ENCODE assay signal across 25 mouse cellular contexts in the genomic region with DNA sequence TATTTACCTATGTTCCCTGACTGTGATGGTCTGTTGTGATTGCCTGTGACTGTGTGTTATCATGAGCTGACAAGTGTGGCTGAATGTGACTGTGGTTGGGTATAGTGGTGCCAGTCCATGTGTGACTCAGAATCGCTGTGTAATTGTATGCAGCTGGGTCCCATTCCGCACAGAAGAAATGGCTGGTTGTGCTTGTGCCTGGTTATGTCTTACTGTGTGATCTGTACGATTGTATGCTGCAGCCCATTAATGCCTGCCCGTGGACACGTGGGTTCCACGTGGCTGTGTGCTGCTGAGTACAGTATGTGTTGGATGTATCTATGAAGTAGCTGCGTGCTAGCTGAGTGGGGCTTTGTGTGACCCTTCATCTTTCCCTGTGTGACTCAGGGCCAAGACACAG. TPM values are rescaled to one million over a fixed set of nuclear protein-coding genes. Genes with fewer than 3 reads are reported as not detected.
A peak's percentile ranks its signal among the peaks of the same experiment; 100 is the strongest.
DNase-seq lines count a peak whose midpoint lies in the region; ATAC-seq and TF ChIP-seq lines count a peak whose summit lies in the region.
"Had no signal": no experiment of that assay in that cellular context is flagged by ENCODE, and none has a peak within 500 bp of the region (broad histone marks: within the 10 kb centered on the region; RNA-seq: fewer than 3 reads in every experiment).

No protein-coding gene starts in this region.

- no peak overlapping the region for H3ac ChIP-seq in myocyte (ENCODE audit: control insufficient read depth, insufficient read length)

- DNase-seq in forebrain, postnatal 0 days = no peak
- no peak for DNase-seq in forebrain, embryonic 14.5 days (ENCODE audit: low spot score)
- no peak for DNase-seq in layer of hippocampus, adult 2 months (ENCODE audit: low spot score in 2 of 2)
- DNase-seq in layer of hippocampus, adult 9-11 months = no peak
- DNase-seq in lung, adult 2 months = no peak
- no peak for DNase-seq in urinary bladder, postnatal 25 days (ENCODE audit: low spot score)
- DNase-seq: cerebellum, postnatal 14 days; embryo, embryonic 11 days; kidney, postnatal 10 days; liver; lung, postnatal 10 days had no signal

- H3K9me3 ChIP-seq in forebrain, postnatal 0 days (ENCODE audit: low read length) = no peaks in the 10 kb centered on the region
- H3K9me3 ChIP-seq in forebrain, embryonic 14.5 days (replicated peaks; ENCODE audit: control insufficient read depth, low read length) = no peaks in the 10 kb centered on the region
- no peaks in the 10 kb centered on the region for H3K9me3 ChIP-seq in embryonic facial prominence, embryonic 13.5 days
- H3K9me3 ChIP-seq: forebrain, embryonic 15.5 days; midbrain, embryonic 10.5 days had no signal

- TF ChIP-seq POLR2A in myocyte (IDR thresholded peaks at IDR 0.05; ENCODE audit: insufficient read length, low read depth) = no peak
- no peak for TF ChIP-seq POLR2A in lung, adult 2 months (IDR thresholded peaks at IDR 0.05; ENCODE audit: borderline replicate concordance, extremely low read depth, low read depth, low read length)

- H3K36me3 ChIP-seq in forebrain, postnatal 0 days (ENCODE audit: insufficient read depth) = no peaks in the 10 kb centered on the region
- H3K36me3 ChIP-seq in forebrain, embryonic 14.5 days (ENCODE audit: control insufficient read depth, insufficient read depth, low read length) = no peaks in the 10 kb centered on the region
- no peaks in the 10 kb centered on the region for H3K36me3 ChIP-seq in embryonic facial prominence, embryonic 13.5 days
- no peaks in the 10 kb centered on the region for H3K36me3 ChIP-seq in myocyte (ENCODE audit: control insufficient read depth, insufficient read depth)
- H3K36me3 ChIP-seq: forebrain, embryonic 15.5 days; midbrain, embryonic 10.5 days had no signal

- no peak overlapping the region for H3K27ac ChIP-seq in forebrain, postnatal 0 days (ENCODE audit: low read depth, low read length)
- no peak overlapping the region for H3K27ac ChIP-seq in forebrain, embryonic 14.5 days (ENCODE audit: low read depth, low read length)
- H3K27ac ChIP-seq in layer of hippocampus, adult 2 months = peak overlapping the region; percentile 59; the same call in 1 of the 2 replicates
- peak overlapping the region; percentile 28; the same call in 1 of the 2 replicates for H3K27ac ChIP-seq in embryonic facial prominence, embryonic 13.5 days
- H3K27ac ChIP-seq: forebrain, embryonic 15.5 days; midbrain, embryonic 10.5 days had no signal

- no peaks in the 10 kb centered on the region for H3K79me2 ChIP-seq in myocyte (ENCODE audit: control insufficient read depth, insufficient read depth)

- ATAC-seq in forebrain, postnatal 0 days = peak; percentile 58
- ATAC-seq in forebrain, embryonic 14.5 days = no peak
- ATAC-seq in embryonic facial prominence, embryonic 13.5 days (ENCODE audit: insufficient number of reproducible peaks, insufficient read depth, low FRiP score, low TSS enrichment, low read depth) = no peak
- ATAC-seq: forebrain, embryonic 15.5 days; inflammation-experienced regulatory T-cells, adult 6 months had no signal

- 83% methylated on average over 7 of the region's 7 CpGs for WGBS in forebrain, postnatal 0 days
- WGBS in forebrain, embryonic 14.5 days = 87% methylated on average over 7 of the region's 7 CpGs
- WGBS in embryonic facial prominence, embryonic 13.5 days = 50% methylated on average over 7 of the region's 7 CpGs
- 89% methylated on average over 7 of the region's 7 CpGs for WGBS in lung, adult 2 months

- no peak overlapping the region for H3K4me3 ChIP-seq in forebrain, postnatal 0 days (ENCODE audit: low read depth, low read length)
- no peak overlapping the region for H3K4me3 ChIP-seq in forebrain, embryonic 14.5 days (ENCODE audit: low read depth, low read length)
- no peak overlapping the region for H3K4me3 ChIP-seq in layer of hippocampus, adult 2 months
- H3K4me3 ChIP-seq in embryonic facial prominence, embryonic 13.5 days = no peak overlapping the region
- H3K4me3 ChIP-seq in myocyte = no peak overlapping the region
- no peak overlapping the region for H3K4me3 ChIP-seq in lung, adult 2 months (replicated peaks; ENCODE audit: extremely low read depth, low read depth, low read length)
- H3K4me3 ChIP-seq: erythroblast, embryonic 14.5 days; forebrain, embryonic 15.5 days; midbrain, embryonic 10.5 days had no signal

- no peak for TF ChIP-seq CTCF in forebrain, postnatal 0 days (IDR thresholded peaks at IDR 0.05; ENCODE audit: low read depth)
- no peak for TF ChIP-seq CTCF in layer of hippocampus, adult 2 months (conservative IDR thresholded peaks at IDR 0.05)
- no peak for TF ChIP-seq CTCF in lung, adult 2 months (IDR thresholded peaks at IDR 0.05; ENCODE audit: insufficient read depth, low read length)

- peaks cover 11% of the 10 kb centered on the region for H3K4me1 ChIP-seq in forebrain, postnatal 0 days (ENCODE audit: insufficient read depth)
- H3K4me1 ChIP-seq in forebrain, embryonic 14.5 days (ENCODE audit: control insufficient read depth, insufficient read depth, low read length) = peaks cover 9% of the 10 kb centered on the region; the same call in 1 of the 2 replicates
- peaks cover 23% of the 10 kb centered on the region for H3K4me1 ChIP-seq in embryonic facial prominence, embryonic 13.5 days
- peaks cover 5% of the 10 kb centered on the region for H3K4me1 ChIP-seq in lung, adult 2 months (ENCODE audit: control insufficient read depth, insufficient read depth, low read length)

- no peak overlapping the region for H3K9ac ChIP-seq in forebrain, postnatal 0 days
- H3K9ac ChIP-seq in forebrain, embryonic 14.5 days (ENCODE audit: low read length) = no peak overlapping the region
- 0 out of 2 replicates have a peak overlapping the region, but pooled peaks have one; percentile 21 for H3K9ac ChIP-seq in embryonic facial prominence, embryonic 13.5 days
- H3K9ac ChIP-seq: forebrain, embryonic 15.5 days had no signal

- no peaks in the 10 kb centered on the region for H3K27me3 ChIP-seq in forebrain, postnatal 0 days (ENCODE audit: insufficient read depth, low read length)
- no peaks in the 10 kb centered on the region for H3K27me3 ChIP-seq in forebrain, embryonic 14.5 days (replicated peaks; ENCODE audit: control insufficient read depth, insufficient read depth, low read length)
- H3K27me3 ChIP-seq in embryonic facial prominence, embryonic 13.5 days = no peaks in the 10 kb centered on the region
- no peaks in the 10 kb centered on the region for H3K27me3 ChIP-seq in myocyte (ENCODE audit: control insufficient read depth, insufficient read depth, insufficient read length)
- H3K27me3 ChIP-seq: forebrain, embryonic 15.5 days had no signal

- H3K4me2 ChIP-seq in forebrain, postnatal 0 days (ENCODE audit: low read depth) = no peak overlapping the region
- no peak overlapping the region for H3K4me2 ChIP-seq in forebrain, embryonic 14.5 days (ENCODE audit: low read length)
- H3K4me2 ChIP-seq in embryonic facial prominence, embryonic 13.5 days = no peak overlapping the region
- H3K4me2 ChIP-seq in myocyte (ENCODE audit: low read depth) = peak overlapping the region; percentile 38
- H3K4me2 ChIP-seq: forebrain, embryonic 15.5 days had no signal

TF ChIP-seq in myocyte, 11 proteins besides CTCF, POLR2A, EP300 and RAD21:
- TF ChIP-seq TCF12 (IDR thresholded peaks at IDR 0.05; ENCODE audit: insufficient read depth, poor library complexity, severe bottlenecking) (no peak), POLR2AphosphoS2 (IDR thresholded peaks at IDR 0.05; ENCODE audit: insufficient read length, low read depth) (no peak), USF1 (IDR thresholded peaks at IDR 0.05; ENCODE audit: low read depth) (peak; percentile 5)

RNA-seq across cellular contexts. Expression of gene Eps8l3, which starts 36.2 kb away (rescaled TPM):
- total RNA-seq in forebrain, postnatal 0 days (2014; rRNA removed) = not detected in 2 replicates
- polyA plus RNA-seq in forebrain, postnatal 0 days (2015; fragmentation: Nextera tagmentation; extraction: Ambion mirVana) = not detected in 2 replicates
- polyA plus RNA-seq in forebrain, embryonic 14.5 days (2014; fragmentation: Nextera tagmentation; extraction: Ambion mirVana) = not detected in 2 replicates
- not detected for total RNA-seq in layer of hippocampus, adult 2 months (2021)
- polyA plus RNA-seq in embryonic facial prominence, embryonic 13.5 days (2015; fragmentation: Nextera tagmentation; extraction: Ambion mirVana) = 0.98 TPM in 1 of 2 replicates, not detected in the other
- polyA plus RNA-seq in myocyte (2012; fragmentation: generic; extraction: Trizol) = not detected
- polyA plus RNA-seq in lung, adult 2 months (2012; rRNA removed) = 0.61 TPM in 1 of 2 replicates, not detected in the other
- total RNA-seq: adrenal gland, postnatal 10 days; gastrocnemius, adult 8-10 months; heart, adult 8-10 months; hematopoietic stem cell, adult 5-6 weeks; layer of hippocampus, adult 18-20 months; left cerebral cortex, postnatal 25 days had no signal
- polyA plus RNA-seq: brain, embryonic 14.5 days; erythroblast, embryonic 14.5 days; forebrain, embryonic 15.5 days; inflammation-experienced regulatory T-cells, adult 6 months; midbrain, embryonic 10.5 days; urinary bladder, adult 2 months had no signal

RNA-seq across cellular contexts. Expression of gene Gstm5, which starts 54.8 kb away (rescaled TPM):
- total RNA-seq in forebrain, postnatal 0 days (2014; rRNA removed) = 141 and 164 TPM in 2 replicates
- polyA plus RNA-seq in forebrain, postnatal 0 days (2015; fragmentation: Nextera tagmentation; extraction: Ambion mirVana) = 250 and 273 TPM in 2 replicates
- 195 and 244 TPM in 2 replicates for polyA plus RNA-seq in forebrain, embryonic 14.5 days (2014; fragmentation: Nextera tagmentation; extraction: Ambion mirVana)
- 100 to 1,000 TPM; 282 to 304 TPM for total RNA-seq in layer of hippocampus, adult 2 months (2021)
- polyA plus RNA-seq in embryonic facial prominence, embryonic 13.5 days (2015; fragmentation: Nextera tagmentation; extraction: Ambion mirVana) = 250 and 275 TPM in 2 replicates
- polyA plus RNA-seq in myocyte (2012; fragmentation: generic; extraction: Trizol) = 25.4 TPM
- polyA plus RNA-seq in lung, adult 2 months (2012; rRNA removed) = 8.4 and 15.3 TPM in 2 replicates

Comparison
In these comparisons a context has a peak if more than half of its experiments do, and no peak if none do; other contexts are left out.
1. H3K27ac ChIP-seq: peak in layer of hippocampus, adult 2 months (single experiment) and embryonic facial prominence, embryonic 13.5 days (single experiment); none in forebrain, postnatal 0 days (single experiment) and forebrain, embryonic 14.5 days (single experiment).